Mouse (Mus musculus) thymus, adult 2 months (tissue): ENCODE results near the gene Ppig. TPM values are rescaled to one million over a fixed set of nuclear protein-coding genes. Genes with fewer than 3 reads are reported as not detected.

Experiments
- DNase-seq: peaks from one replicate; pipeline ENCODE4 v3.0.0; 2021
- H3K27ac ChIP-seq: fragments of 200-500 bp; 2 replicates; pipeline ENCODE4 v1.5.1; 2012; ENCODE audit warnings: low read length, control low read depth; ENCODE audit not compliant: control insufficient read depth, insufficient read depth
- H3K27me3 ChIP-seq: fragments of 200-500 bp; 2 replicates; pipeline ENCODE4 v1.6.1; 2012; ENCODE audit warnings: mild to moderate bottlenecking, low read length, moderate library complexity, mixed read lengths; ENCODE audit not compliant: control insufficient read depth, insufficient read depth
- H3K36me3 ChIP-seq: fragments of 200-500 bp; 2 replicates; pipeline ENCODE4 v1.6.1; 2012; ENCODE audit warnings: mild to moderate bottlenecking, low read length, moderate library complexity; ENCODE audit not compliant: control insufficient read depth, insufficient read depth
- H3K4me1 ChIP-seq: fragments of 200-500 bp; replicated peaks from 2 replicates; pipeline ENCODE4 v1.6.1; 2012; ENCODE audit warnings: low read length; ENCODE audit not compliant: control insufficient read depth, insufficient read depth
- H3K4me3 ChIP-seq: fragments of 200-500 bp; 2 replicates; pipeline ENCODE4 v1.5.1; 2012; ENCODE audit warnings: mild to moderate bottlenecking, low read length, control low read depth, moderate library complexity; ENCODE audit not compliant: control insufficient read depth, insufficient read depth
- CTCF ChIP-seq: fragments of 200-500 bp; IDR thresholded peaks from 2 replicates; pipeline ENCODE4 v1.5.1; 2012; ENCODE audit warnings: mild to moderate bottlenecking, control low read depth, low read length, moderate library complexity, borderline replicate concordance; ENCODE audit not compliant: control insufficient read depth, poor library complexity, insufficient read depth; ENCODE audit errors: extremely low read depth
- POLR2A ChIP-seq: fragments of 200-500 bp; IDR thresholded peaks from 2 replicates; pipeline ENCODE4 v1.6.1; 2012; ENCODE audit warnings: mild to moderate bottlenecking, low read length, control low read depth, moderate library complexity; ENCODE audit not compliant: control insufficient read depth, poor library complexity, insufficient read depth; ENCODE audit errors: extremely low read depth
- WGBS: fragments of 180-500 bp; shearing (Covaris S2); methylation state at CpG from one replicate; pipeline ENCODE4 v1.1.7; 2018; 5-methylcytosine and 5-hydroxymethylcytosine counted together
- polyA plus RNA-seq: library from polyadenylated mRNA; depleted of rRNA; stranded (reverse); fragments of >200 nt; gene quantifications from 2 replicates; pipeline ENCODE4 v1.2.3, GENCODE M21; 2012; rRNA removed

Ppig gene
- polyA plus RNA-seq, 1 experiment: 2.7 TPM

GRCm38 (mm10) chr2:69778836-69779177 is 56.5 kb downstream of the Ppig start:
- no peaks in the 10 kb centered on the region for H3K27me3 ChIP-seq
- WGBS: 63% methylated on average over 5 of the region's 5 CpGs
- peaks cover 4% of the 10 kb centered on the region; the same call in 1 of the 2 replicates for H3K36me3 ChIP-seq
- DNase-seq: peak; percentile 64
- peak overlapping the region; percentile 90; the same call in 1 of the 2 replicates for H3K27ac ChIP-seq
- peaks cover 11% of the 10 kb centered on the region for H3K4me1 ChIP-seq
- TF ChIP-seq POLR2A: no peak
- TF ChIP-seq CTCF: no peak
- no peak overlapping the region for H3K4me3 ChIP-seq

GRCm38 (mm10) chr2:69788974-69789373 is 66.6 kb downstream of the Ppig start:
- no peaks in the 10 kb centered on the region for H3K27me3 ChIP-seq
- TF ChIP-seq POLR2A (no peak), CTCF (no peak)
- peaks cover 5% of the 10 kb centered on the region for H3K4me1 ChIP-seq
- DNase-seq: no peak
- H3K36me3 ChIP-seq: no peaks in the 10 kb centered on the region; the same call in 1 of the 2 replicates
- H3K27ac ChIP-seq: no peak overlapping the region
- 34% methylated on average over 9 of the region's 9 CpGs for WGBS
- H3K4me3 ChIP-seq: peak overlapping the region; percentile 73

GRCm38 (mm10) chr2:69789429-69790069 is 67.2 kb downstream of the Ppig start, which contains the start of the genes Ccdc173 and Phospho2:
Gene Ccdc173, minus strand, starts transcription at chr2:69789575.
Gene Phospho2, plus strand, starts transcription at chr2:69789623.
- 2% methylated on average over 48 of the region's 48 CpGs for WGBS
- Histone ChIP-seq H3K4me3 (peak within 1 kb of the TSS; percentile 73), H3K36me3 (no peaks in the 10 kb centered on the region; the same call in 1 of the 2 replicates), H3K4me1 (peaks cover 5% of the 10 kb centered on the region), H3K27me3 (no peaks in the 10 kb centered on the region), H3K27ac (no peak within 1 kb of the TSS)
- TF ChIP-seq CTCF (0 out of 2 replicates have a peak, but pooled peaks have one; percentile 55), POLR2A (peak; percentile 75; the same call in 1 of the 2 replicates)
- DNase-seq: peak; percentile 98

GRCm38 (mm10) chr2:69790285-69790684 is 67.9 kb downstream of the Ppig start:
- no peak overlapping the region for H3K27ac ChIP-seq
- no peaks in the 10 kb centered on the region for H3K27me3 ChIP-seq
- WGBS: under 1% methylated on average over 10 of the region's 10 CpGs
- H3K4me3 ChIP-seq: no peak overlapping the region; the same call in 1 of the 2 replicates
- H3K36me3 ChIP-seq: peaks cover 7% of the 10 kb centered on the region
- peak; percentile 89 for DNase-seq
- peaks cover 5% of the 10 kb centered on the region for H3K4me1 ChIP-seq
- peak; percentile 57; the same call in 1 of the 2 replicates for TF ChIP-seq CTCF
- TF ChIP-seq POLR2A: no peak

GRCm38 (mm10) chr2:69790722-69791121 is 68.4 kb downstream of the Ppig start:
- DNase-seq: no peak
- 72% methylated on average over 4 of the region's 4 CpGs for WGBS
- Histone ChIP-seq H3K4me3 (no peak overlapping the region), H3K36me3 (peaks cover 11% of the 10 kb centered on the region), H3K4me1 (peaks cover 5% of the 10 kb centered on the region), H3K27ac (no peak overlapping the region), H3K27me3 (no peaks in the 10 kb centered on the region)
- TF ChIP-seq CTCF (no peak), POLR2A (no peak)

- 62% methylated on average over 5 of the region's 5 CpGs for WGBS
- Histone ChIP-seq H3K36me3 (no peaks in the 10 kb centered on the region), H3K27me3 (no peaks in the 10 kb centered on the region), H3K4me1 (no peaks in the 10 kb centered on the region), H3K27ac (no peak overlapping the region), H3K4me3 (no peak overlapping the region)
- TF ChIP-seq POLR2A (no peak), CTCF (peak; percentile 95)
- DNase-seq: peak; percentile 80
Observed at GRCm38 (mm10) chr2:69802911-69803312, 80.6 kb downstream of the Ppig start.

Other genes with a start within 250 kb of the Ppig start
- gene Lrp2, start 136.5 kb upstream of the Ppig start, polyA plus RNA-seq: 0.11 and 0.50 TPM in 2 replicates
- 0.39 and 0.45 TPM in 2 replicates for gene Bbs5, start 75.4 kb upstream of the Ppig start, polyA plus RNA-seq
- gene Klhl41, start 52.4 kb upstream of the Ppig start, polyA plus RNA-seq: 0.43 TPM in 1 of 2 replicates, not detected in the other
- 5.4 and 5.9 TPM in 2 replicates for gene Fastkd1, start 9.0 kb upstream of the Ppig start, polyA plus RNA-seq
- 0.26 and 0.43 TPM in 2 replicates for gene Ccdc173, start 67.0 kb downstream of the Ppig start, polyA plus RNA-seq
- 87.1 and 106 TPM in 2 replicates for gene Phospho2, start 67.1 kb downstream of the Ppig start, polyA plus RNA-seq
- 2.5 and 3.4 TPM in 2 replicates for gene Klhl23, start 99.4 kb downstream of the Ppig start, polyA plus RNA-seq
- gene Ssb, start 139.0 kb downstream of the Ppig start, polyA plus RNA-seq: 5.4 and 6.9 TPM in 2 replicates
- 4.0 and 4.8 TPM in 2 replicates for gene Mettl5, start 163.1 kb downstream of the Ppig start, polyA plus RNA-seq
- 13.7 and 13.9 TPM in 2 replicates for gene Ubr3, start 174.7 kb downstream of the Ppig start, polyA plus RNA-seq